Mouse (Mus musculus) telencephalon, adult 2 months (tissue): ENCODE measurements at regions not wholly inside any gene's neighbourhood (a gene's known extent, or its start where the extent isn't known, plus 50 kb on each side); places are given as distances from the start of the nearest gene placed in this dataset.

Experiments used
- DNase-seq: peaks from one replicate; pipeline ENCODE4 v3.0.0-alpha.2; 2011; ENCODE audit warnings: low read depth, low spot score

GRCm38 (mm10) chr1:72046072-72046471 lies 166.0 kb downstream of the Mreg start:
- DNase-seq: peak; percentile 27

- no peak for DNase-seq
These were observed 173.6 kb downstream of the Mreg start for GRCm38 (mm10) chr1:72038518-72038917.

GRCm38 (mm10) chr1:72036600-72036999 lies 175.5 kb downstream of the Mreg start:
- no peak for DNase-seq

GRCm38 (mm10) chr1:72036141-72036540 lies 176.0 kb downstream of the Mreg start:
- no peak for DNase-seq

GRCm38 (mm10) chr1:72033941-72034340 lies 178.2 kb downstream of the Mreg start:
- no peak for DNase-seq

GRCm38 (mm10) chr1:72032214-72032613 lies 179.9 kb downstream of the Mreg start:
- no peak for DNase-seq

- no peak for DNase-seq
These were observed 181.2 kb downstream of the Mreg start for GRCm38 (mm10) chr1:72030763-72031405.

GRCm38 (mm10) chr1:72029625-72030024 lies 182.5 kb downstream of the Mreg start:
- DNase-seq: no peak

GRCm38 (mm10) chr1:72026861-72027260 lies 185.2 kb downstream of the Mreg start:
- no peak for DNase-seq

- DNase-seq: no peak
These were observed 189.5 kb downstream of the Mreg start for GRCm38 (mm10) chr1:72022631-72023030.

GRCm38 (mm10) chr1:72018479-72019222 lies 193.5 kb downstream of the Mreg start:
- DNase-seq: no peak

- no peak for DNase-seq
These were observed 194.2 kb downstream of the Mreg start for GRCm38 (mm10) chr1:72017814-72018478.

GRCm38 (mm10) chr1:72015471-72015870 lies 196.6 kb downstream of the Mreg start:
- no peak for DNase-seq

GRCm38 (mm10) chr1:72014580-72014979 lies 197.5 kb downstream of the Mreg start:
- no peak for DNase-seq

- no peak for DNase-seq
These were observed 198.2 kb downstream of the Mreg start for GRCm38 (mm10) chr1:72013863-72014262.

- DNase-seq: no peak
These were observed 199.4 kb downstream of the Mreg start for GRCm38 (mm10) chr1:72012710-72013109.

- DNase-seq: no peak
These were observed 202.7 kb downstream of the Mreg start for GRCm38 (mm10) chr1:72009270-72009928.

- peak; percentile 24 for DNase-seq
These were observed 205.3 kb downstream of the Mreg start for GRCm38 (mm10) chr1:72006696-72007291.

GRCm38 (mm10) chr1:72005956-72006355 lies 206.2 kb downstream of the Mreg start:
- no peak for DNase-seq

GRCm38 (mm10) chr1:72005550-72005949 lies 206.6 kb downstream of the Mreg start:
- DNase-seq: no peak

- no peak for DNase-seq
These were observed 208.5 kb downstream of the Mreg start for GRCm38 (mm10) chr1:72003424-72004278.
